Mouse (Mus musculus) olfactory bulb, adult 2 months (tissue): ENCODE results near the gene Gm45799.

Experiments used
- CTCF ChIP-seq: fragments of 200-500 bp; IDR thresholded peaks from 2 replicates; pipeline ENCODE4 v1.5.1; 2012; ENCODE audit warnings: low read depth, mild to moderate bottlenecking, low read length, moderate library complexity; ENCODE audit not compliant: insufficient read depth
- POLR2A ChIP-seq: fragments of 200-500 bp; IDR thresholded peaks from 2 replicates; pipeline ENCODE4 v1.6.1; 2012; ENCODE audit warnings: mild to moderate bottlenecking, low read depth, low read length, moderate library complexity; ENCODE audit not compliant: insufficient read depth

DNA sequence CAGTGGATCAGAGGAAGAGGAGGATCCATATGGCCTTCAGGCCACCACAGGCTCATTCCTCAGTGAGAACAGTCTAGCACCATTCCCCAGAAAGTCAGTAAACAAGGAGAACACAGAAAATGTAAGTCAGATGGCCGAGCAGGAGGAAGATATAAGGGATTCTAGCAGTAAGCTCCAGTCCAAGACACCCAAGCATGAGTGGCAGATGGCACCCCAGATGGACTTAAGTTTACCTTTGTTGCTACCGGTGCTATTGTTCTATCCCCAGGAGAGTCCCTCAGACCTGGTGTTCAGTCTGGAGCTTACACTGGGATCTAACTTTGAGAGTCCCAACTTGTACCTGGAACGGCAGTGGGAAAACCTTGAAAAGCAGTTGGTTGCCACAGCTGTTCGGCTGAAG lies 63.5 kb downstream of the Gm45799 start:
- TF ChIP-seq POLR2A (no peak), CTCF (no peak)
